Mouse (Mus musculus): Measurements from ENCODE around the gene Tmem198b. TPM values are rescaled to one million over a fixed set of nuclear protein-coding genes. Genes with fewer than 3 reads are reported as not detected.

Gene Tmem198b
- total RNA-seq, 2 experiments from 2014 or later: 7.6 to 8.9 TPM

GRCm38 (mm10) chr10:128801981-128802495 is 2.1 kb downstream of the Tmem198b start:
- no peak for DNase-seq

DNA sequence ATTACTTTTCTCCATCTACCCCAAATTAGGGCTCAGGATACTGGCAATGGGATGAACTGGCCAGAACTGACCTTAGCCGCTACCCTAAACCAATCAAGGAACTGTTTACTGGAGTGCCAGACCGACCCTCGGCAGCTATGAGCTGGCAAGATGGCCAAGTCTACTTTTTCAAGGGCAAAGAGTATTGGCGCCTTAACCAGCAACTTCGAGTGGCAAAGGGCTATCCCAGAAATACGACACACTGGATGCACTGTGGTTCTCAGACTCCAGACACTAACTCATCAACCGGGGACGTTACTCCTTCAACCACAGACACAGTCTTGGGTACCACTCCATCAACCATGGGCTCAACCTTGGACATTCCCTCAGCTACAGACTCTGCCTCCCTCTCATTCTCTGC is 5.5 kb downstream of the Tmem198b start:
- DNase-seq: no peak

DNA sequence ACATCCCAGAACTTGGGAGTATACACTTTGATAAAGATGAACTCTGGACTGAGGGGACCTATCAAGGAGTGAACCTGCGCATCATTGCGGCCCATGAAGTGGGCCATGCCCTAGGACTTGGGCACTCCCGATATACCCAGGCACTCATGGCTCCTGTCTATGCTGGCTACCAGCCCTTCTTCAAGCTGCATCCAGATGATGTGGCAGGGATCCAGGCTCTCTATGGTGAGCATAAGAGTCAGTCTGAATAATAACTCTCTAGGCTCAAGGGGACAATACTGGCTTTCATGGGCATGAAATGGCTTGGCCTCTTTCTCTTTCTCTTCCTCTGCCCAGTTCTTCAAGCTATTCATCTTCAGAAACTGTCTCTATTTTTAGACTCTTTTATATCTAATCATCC is 8.6 kb downstream of the Tmem198b start:
- DNase-seq: no peak

DNA sequence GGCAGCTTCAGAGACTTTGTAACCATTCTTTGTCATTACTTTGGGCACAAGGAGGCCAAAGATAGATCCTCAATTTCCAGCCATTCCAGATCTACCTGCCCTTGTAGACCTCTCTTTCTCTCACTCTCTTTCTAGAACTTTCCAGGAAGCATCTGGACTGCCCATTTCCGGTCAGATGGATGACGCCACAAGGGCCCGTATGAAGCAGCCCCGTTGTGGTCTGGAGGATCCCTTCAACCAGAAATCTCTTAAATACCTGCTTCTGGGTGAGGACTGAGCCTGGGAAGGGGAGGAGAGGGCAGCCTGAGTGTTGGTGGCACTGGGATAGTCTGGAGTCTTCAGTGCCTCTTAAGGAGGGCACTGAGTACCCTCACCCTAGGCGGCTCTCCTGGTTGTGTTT is 9.8 kb downstream of the Tmem198b start:
- no peak for DNase-seq

DNA sequence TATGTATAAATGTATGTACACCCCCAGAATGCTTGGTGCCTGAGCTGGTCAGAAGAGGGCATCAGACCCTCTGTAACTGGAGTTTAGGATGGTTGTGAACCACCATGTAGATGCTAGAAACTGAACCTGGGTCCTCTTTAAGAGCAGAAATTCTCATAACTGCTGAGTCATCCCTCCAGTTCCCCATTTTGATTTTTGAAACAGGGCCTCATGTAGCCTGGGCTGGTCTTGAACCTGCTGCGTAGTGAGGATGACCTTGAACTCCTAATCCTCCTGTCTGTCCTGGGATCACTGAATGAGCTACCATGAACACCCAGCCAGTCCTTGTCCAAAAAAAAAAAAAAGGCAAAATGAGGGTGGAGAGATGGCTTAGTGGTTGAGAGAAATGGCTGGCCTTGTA is 10.9 kb downstream of the Tmem198b start:
- no peak for DNase-seq

- DNase-seq: no peak
Observed at GRCm38 (mm10) chr10:128792041-128792440, 12.1 kb downstream of the Tmem198b start.

DNA sequence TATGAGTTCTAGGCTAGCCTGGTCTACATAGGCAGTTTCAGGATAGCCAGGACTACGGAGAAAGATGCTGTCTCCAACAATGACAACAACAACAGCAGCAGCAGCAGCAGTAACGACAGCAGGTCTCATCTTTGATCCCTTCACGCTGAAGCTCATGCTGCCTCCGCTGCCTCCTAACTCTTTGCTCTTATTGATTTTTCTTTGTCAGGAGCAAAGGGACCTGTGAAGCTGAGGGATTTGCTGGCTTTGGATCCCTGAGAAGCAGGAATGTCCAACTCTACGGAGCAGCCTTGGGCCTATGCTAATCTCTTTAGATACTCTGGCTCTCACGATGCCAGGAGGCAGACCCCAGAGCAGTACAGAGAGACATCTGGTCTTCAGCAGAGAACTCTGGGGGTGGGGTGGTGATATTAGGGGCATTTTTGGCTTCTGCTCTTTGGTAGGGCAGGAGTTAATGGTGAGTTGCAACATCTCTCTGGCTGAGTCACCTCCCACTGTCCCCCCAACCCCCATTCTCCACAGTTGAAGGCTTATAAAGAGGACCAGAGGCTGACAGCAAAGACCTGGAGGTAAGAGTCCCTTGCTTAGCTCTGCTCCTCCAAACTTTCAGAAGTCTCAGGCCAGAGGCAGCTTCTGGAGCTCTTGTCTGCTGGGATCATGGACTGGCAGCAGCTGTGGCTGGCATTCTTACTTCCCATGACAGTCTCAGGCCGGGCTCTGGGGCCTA is 13.6 kb downstream of the Tmem198b start, which contains the start of gene Mmp19:
Gene Mmp19, plus strand, starts transcription at position 513 of the 727 bp plus-strand sequence.
- peak; percentile 64 to 73 for DNase-seq

- DNase-seq: no peak
Observed at GRCm38 (mm10) chr10:128780200-128780599, 24.0 kb downstream of the Tmem198b start.

- peak; percentile 81 to 90 for DNase-seq
Observed at GRCm38 (mm10) chr10:128779011-128779795, 25.0 kb downstream of the Tmem198b start.

- DNase-seq: no peak
Observed at GRCm38 (mm10) chr10:128778441-128778840, 25.7 kb downstream of the Tmem198b start.

- DNase-seq: no peak
Observed at GRCm38 (mm10) chr10:128773685-128774084, 30.5 kb downstream of the Tmem198b start.

GRCm38 (mm10) chr10:128772895-128773294 is 31.3 kb downstream of the Tmem198b start:
- DNase-seq: no peak

Other genes with a start within 250 kb of the Tmem198b start
- gene Pa2g4, start 238.4 kb downstream of the Tmem198b start, total RNA-seq (2021): 10 to 100 TPM; 83.1 to 89.4 TPM
- gene Erbb3, start 214.7 kb downstream of the Tmem198b start, total RNA-seq (2021): 1 to 10 TPM; 2.2 to 2.3 TPM
- gene Rps26, start 177.6 kb downstream of the Tmem198b start, total RNA-seq (2021): 100 to 1,000 TPM; 697 to 707 TPM
- gene Ikzf4, start 158.4 kb downstream of the Tmem198b start, total RNA-seq (2021): 1 to 10 TPM; 1.5 to 2.2 TPM
- gene Suox, start 130.3 kb downstream of the Tmem198b start, total RNA-seq (2021): 10 to 100 TPM; 24.1 to 24.3 TPM
- 100 to 1,000 TPM; 111 to 125 TPM for gene Rab5b, start 108.1 kb downstream of the Tmem198b start, total RNA-seq (2021)
- gene Pmel, start 100.2 kb downstream of the Tmem198b start, total RNA-seq (2021): 1 to 10 TPM in 1 of 2 experiments, under 1 TPM in 1; 0.82 to 1.4 TPM
- 10 to 100 TPM; 17.4 to 19.7 TPM for gene Cdk2, start 99.3 kb downstream of the Tmem198b start, total RNA-seq (2021)
- gene Dgka, start 59.5 kb downstream of the Tmem198b start, total RNA-seq (2021): 10 to 100 TPM; 16.2 to 20.2 TPM
- 10 to 100 TPM; 20.8 to 21.9 TPM for gene Pym1, start 56.5 kb downstream of the Tmem198b start, total RNA-seq (2021)
- 10 to 100 TPM; 39.7 to 57.0 TPM for gene Mmp19, start 13.5 kb downstream of the Tmem198b start, total RNA-seq (2021)
- 10 to 100 TPM; 60.1 to 77.1 TPM for gene Dnajc14, start 308 bp downstream of the Tmem198b start, total RNA-seq (2021)
- 10 to 100 TPM; 50.4 to 60.8 TPM for gene Sarnp, start 13.0 kb upstream of the Tmem198b start, total RNA-seq (2021)
- 10 to 100 TPM; 41.8 to 43.8 TPM for gene Ormdl2, start 17.3 kb upstream of the Tmem198b start, total RNA-seq (2021)
- gene Gdf11, start 87.3 kb upstream of the Tmem198b start, total RNA-seq (2021): 1 to 10 TPM; 1.7 to 2.3 TPM
- 100 to 1,000 TPM; 285 to 398 TPM for gene Cd63, start 96.6 kb upstream of the Tmem198b start, total RNA-seq (2021)
- gene Rdh5, start 118.5 kb upstream of the Tmem198b start, total RNA-seq (2021): 10 to 100 TPM; 12.0 to 14.0 TPM
- gene Bloc1s1, start 119.7 kb upstream of the Tmem198b start, total RNA-seq (2021): 100 to 1,000 TPM; 187 to 198 TPM
- gene Itga7, start 129.4 kb upstream of the Tmem198b start, total RNA-seq (2021): 10 to 100 TPM; 10.4 to 16.0 TPM
- gene Mettl7b, start 156.6 kb upstream of the Tmem198b start, total RNA-seq (2021): under 1 TPM; 0.30 to 0.76 TPM
- gene Olfr9, start 185.1 kb upstream of the Tmem198b start, total RNA-seq (2021): not detected
- not detected for gene Olfr763, start 206.4 kb upstream of the Tmem198b start, total RNA-seq (2021)
- gene Olfr764-ps1, start 235.5 kb upstream of the Tmem198b start, total RNA-seq (2021): not detected
- gene Olfr765, start 245.6 kb upstream of the Tmem198b start, total RNA-seq (2021): not detected

Measured in adrenal gland, postnatal 36 days (tissue).